8 mouse cellular contexts compared by ENCODE assay signal in the genomic region with DNA sequence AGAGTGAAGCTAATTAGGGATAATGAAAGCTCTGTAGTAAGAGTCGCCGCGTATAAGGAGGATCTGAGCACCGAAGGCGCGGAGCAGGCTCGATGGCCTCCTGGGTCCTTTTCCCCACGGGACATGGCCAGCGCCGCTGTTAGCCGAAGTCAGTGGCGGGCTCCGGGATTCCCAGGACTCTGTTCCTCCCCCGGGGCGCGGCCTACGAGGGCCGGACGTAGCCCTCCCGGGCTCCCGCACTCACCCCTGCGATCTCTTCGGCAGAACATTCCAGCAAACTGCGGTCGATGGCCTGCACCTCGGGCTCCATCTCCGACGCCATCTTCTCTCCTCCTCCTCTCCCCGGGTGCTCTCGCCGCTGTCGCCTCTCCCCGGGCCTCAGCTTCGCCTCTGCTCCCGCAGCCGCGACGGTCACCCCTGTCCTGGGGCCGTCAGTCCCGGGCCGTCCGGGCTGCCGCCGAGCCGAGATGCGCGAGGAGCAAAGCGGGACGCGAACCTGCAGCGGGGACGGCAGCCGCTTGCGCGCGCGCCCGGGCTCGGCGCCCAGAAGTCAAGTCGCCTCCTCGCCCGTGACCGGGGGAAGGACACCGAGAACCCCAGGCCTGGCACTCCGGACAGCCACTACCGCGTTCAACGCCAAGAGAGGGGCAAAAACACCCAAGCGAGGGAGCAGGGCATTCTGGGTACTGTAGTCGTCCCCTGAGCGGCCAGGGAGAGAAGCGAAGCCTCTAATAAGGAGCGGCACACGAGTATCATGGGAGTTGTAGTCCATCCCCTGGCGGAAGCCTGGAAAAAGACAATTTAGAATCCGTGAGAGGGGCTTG. TPM values are rescaled to one million over a fixed set of nuclear protein-coding genes. Genes with fewer than 3 reads are reported as not detected.
DNase-seq lines count a peak whose midpoint lies in the region; ATAC-seq lines count a peak whose summit lies in the region.

TSS of gene Ubr2 (minus strand) at position 659 of the 824 bp plus-strand sequence.

- under 1% methylated on average over 76 of the region's 77 CpGs for WGBS in hindbrain, embryonic 16.5 days
- under 1% methylated on average over 73 of the region's 77 CpGs for WGBS in macrophage (ENCODE audit: missing documents)

- H3K27me3 ChIP-seq in hindbrain, embryonic 16.5 days (replicated peaks; ENCODE audit: control insufficient read depth, insufficient read depth, low read length), result no peaks in the 10 kb centered on the region

- peak within 1 kb of the TSS; percentile 95 for H3K4me2 ChIP-seq in hindbrain, embryonic 16.5 days (ENCODE audit: low read length)

- H3K36me3 ChIP-seq in hindbrain, embryonic 16.5 days (ENCODE audit: control insufficient read depth, insufficient read depth, low read length), result no peaks in the 10 kb centered on the region; the same call in none of the 2 replicates
- H3K36me3 ChIP-seq in macrophage (ENCODE audit: inconsistent target), result no peaks in the 10 kb centered on the region

- ATAC-seq in hindbrain, embryonic 16.5 days, result peak; percentile 98

- H3K4me1 ChIP-seq in hindbrain, embryonic 16.5 days (ENCODE audit: control insufficient read depth, insufficient read depth, low read depth, low read length), result peaks cover 28% of the 10 kb centered on the region

- no peaks in the 10 kb centered on the region for H3K9me3 ChIP-seq in hindbrain, embryonic 16.5 days (ENCODE audit: control insufficient read depth, low read length)

- H3K9ac ChIP-seq in hindbrain, embryonic 16.5 days (ENCODE audit: low read depth, low read length), result peak within 1 kb of the TSS; percentile 97

- H3K27ac ChIP-seq in hindbrain, embryonic 16.5 days (ENCODE audit: low read depth, low read length), result peak within 1 kb of the TSS; percentile 94
- H3K27ac ChIP-seq in macrophage, result peak within 1 kb of the TSS; percentile 71

- peaks cover 49% of the 10 kb centered on the region for H3K79me2 ChIP-seq in macrophage (ENCODE audit: inconsistent target)

- peak; percentile 84 for DNase-seq in WW6 (ENCODE audit: low read depth, low spot score)
- DNase-seq in cerebellum, postnatal 4 days (ENCODE audit: low spot score in 2 of 2), result peak; percentile 73 to 89
- DNase-seq in gastrocnemius, adult 18-20 months (ENCODE audit: low spot score), result peak; percentile 97
- DNase-seq in left cerebral cortex, adult 18-20 months (ENCODE audit: low spot score in 2 of 2), result peak; percentile 89
- peak; percentile 94 for DNase-seq in right cerebral cortex, adult 18-20 months
- DNase-seq in urinary bladder, postnatal 10 days (ENCODE audit: low spot score), result peak; percentile 49

- H3K4me3 ChIP-seq in hindbrain, embryonic 16.5 days (ENCODE audit: low read length), result peak within 1 kb of the TSS; percentile 96
- H3K4me3 ChIP-seq in macrophage (ENCODE audit: inconsistent target), result peak within 1 kb of the TSS; percentile 82

RNA-seq across cellular contexts. Expression of gene Ubr2, which starts in this region (rescaled TPM):
- 10 to 100 TPM; 57.0 to 60.7 TPM for total RNA-seq in gastrocnemius, adult 18-20 months (2021)
- 12.6 and 13.6 TPM in 2 replicates for polyA plus RNA-seq in hindbrain, embryonic 16.5 days (2015; fragmentation: Nextera tagmentation; extraction: Ambion mirVana)
- total RNA-seq in left cerebral cortex, adult 18-20 months (2021), result 10 to 100 TPM; 54.7 to 55.3 TPM
- total RNA-seq in macrophage (2018; cell fraction: chromatin; rRNA removed), result 100 to 1,000 TPM in 24 of 26 experiments, 10 to 100 TPM in 2; 81.9 to 271 (median 191) TPM
- 10 to 100 TPM; 20.9 to 46.2 (median 34.0) TPM for total RNA-seq in macrophage (2018; cell fraction: cytosol; rRNA removed)
- total RNA-seq in macrophage (2018; cell fraction: nucleus; rRNA removed), result 100 to 1,000 TPM in 4 of 26 experiments, 10 to 100 TPM in 22; 39.5 to 136 (median 76.7) TPM
- 28.0 to 30.4 TPM (median 28.5 TPM) in 3 replicates for polyA plus RNA-seq in macrophage (2018)

Comparison
In these comparisons a context has a peak if more than half of its experiments do, and no peak if none do; other contexts are left out.
1. Peak in every context shown above with its lines: DNase-seq, ATAC-seq, H3K4me3 ChIP-seq and H3K27ac ChIP-seq.